Mouse (Mus musculus): ENCODE data around the gene Gm17545. TPM values are rescaled to one million over a fixed set of nuclear protein-coding genes. Genes with fewer than 3 reads are reported as not detected.
"Not testable (repeated sequence)": the region's sequence is repeated elsewhere in the genome, so short reads cannot be mapped to it uniquely, and the experiment has no call there.

Gene Gm17545
- not detected in 2 replicates for polyA plus RNA-seq (2016; fragmentation: Nextera tagmentation; extraction: Ambion mirVana)

DNA sequence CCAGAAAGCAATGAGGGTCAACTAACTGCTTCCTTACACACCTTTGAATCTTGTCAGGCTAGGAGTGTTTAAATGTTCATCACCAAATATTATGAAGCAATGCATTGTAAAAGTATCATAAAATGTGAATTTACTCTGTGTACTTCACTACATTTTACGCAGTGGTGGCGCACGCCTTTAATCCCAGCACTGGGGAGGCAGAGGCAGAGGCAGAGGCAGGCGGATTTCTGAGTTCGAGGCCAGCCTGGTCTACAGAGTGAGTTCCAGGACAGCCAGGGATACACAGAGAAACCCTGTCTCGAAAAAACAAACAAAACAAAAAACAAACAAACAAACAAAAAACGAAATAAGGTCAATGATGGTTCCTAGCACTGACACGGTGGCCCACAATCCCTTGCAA, at the start of gene Gm17545:
TSS of gene Gm17545 (plus strand) at position 301 of the 400 bp plus-strand sequence.
- H3K4me3 ChIP-seq; H3K4me2 ChIP-seq (replicated peaks); H3K27me3 ChIP-seq (replicated peaks); H3K4me1 ChIP-seq; ATAC-seq (ENCODE audit: low FRiP score, low read depth); H3K9me3 ChIP-seq; H3K9ac ChIP-seq; H3K27ac ChIP-seq: not testable (repeated sequence)
- WGBS, result 92% methylated on average over 8 of the region's 8 CpGs
- peaks cover 79% of the 10 kb centered on the region for H3K36me3 ChIP-seq

DNA sequence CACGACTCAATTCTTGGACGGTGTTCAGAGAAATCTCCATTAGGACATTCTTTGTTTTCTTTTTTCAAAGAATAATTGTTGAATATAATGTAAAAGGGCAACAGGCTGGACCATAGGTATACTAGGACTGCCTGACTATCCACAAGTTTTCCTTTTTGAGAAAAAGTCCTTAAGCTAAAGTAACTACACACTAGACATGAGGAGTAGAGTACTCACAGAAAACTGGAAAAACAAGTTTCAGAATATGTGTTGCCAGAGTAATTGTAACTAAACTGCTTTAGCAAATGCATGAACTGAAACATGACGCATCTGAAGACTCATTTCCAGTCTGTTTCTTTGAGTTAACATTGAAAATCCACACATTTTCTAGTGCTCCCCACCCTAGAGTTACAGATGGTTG, 48.7 kb upstream of the Gm17545 start:
- Histone ChIP-seq H3K9ac (no peak overlapping the region), H3K36me3 (no peaks in the 10 kb centered on the region), H3K4me2 (replicated peaks) (no peak overlapping the region), H3K4me1 (no peaks in the 10 kb centered on the region), H3K27me3 (replicated peaks) (no peaks in the 10 kb centered on the region), H3K4me3 (no peak overlapping the region), H3K9me3 (no peaks in the 10 kb centered on the region), H3K27ac (no peak overlapping the region)
- ATAC-seq (ENCODE audit: low FRiP score, low read depth), result no peak
- WGBS, result 83% methylated on average over 3 of the region's 3 CpGs

DNA sequence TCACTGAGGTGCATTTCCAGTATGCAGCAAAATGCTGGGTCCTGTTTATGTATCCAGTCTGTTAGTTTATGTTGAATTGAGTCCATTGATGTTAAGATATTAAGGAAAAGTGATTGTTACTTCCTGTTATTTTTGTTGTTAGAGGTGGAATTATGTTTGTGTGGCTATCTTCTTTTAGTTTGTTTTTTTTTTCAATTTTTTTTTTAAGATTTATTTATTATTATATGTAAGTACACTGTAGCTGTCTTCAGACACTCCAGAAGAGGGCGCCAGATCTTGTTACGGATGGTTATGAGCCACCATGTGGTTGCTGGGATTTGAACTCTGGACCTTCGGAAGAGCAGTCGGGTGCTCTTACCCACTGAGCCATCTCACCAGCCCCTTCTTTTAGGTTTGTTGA, 46.5 kb upstream of the Gm17545 start:
- not testable (repeated sequence) for H3K27me3 ChIP-seq (replicated peaks); H3K36me3 ChIP-seq; H3K9ac ChIP-seq; ATAC-seq (ENCODE audit: low FRiP score, low read depth); H3K4me3 ChIP-seq; H3K4me2 ChIP-seq (replicated peaks); H3K9me3 ChIP-seq; H3K27ac ChIP-seq; H3K4me1 ChIP-seq
- WGBS, result 80% methylated on average over 4 of the region's 4 CpGs

DNA sequence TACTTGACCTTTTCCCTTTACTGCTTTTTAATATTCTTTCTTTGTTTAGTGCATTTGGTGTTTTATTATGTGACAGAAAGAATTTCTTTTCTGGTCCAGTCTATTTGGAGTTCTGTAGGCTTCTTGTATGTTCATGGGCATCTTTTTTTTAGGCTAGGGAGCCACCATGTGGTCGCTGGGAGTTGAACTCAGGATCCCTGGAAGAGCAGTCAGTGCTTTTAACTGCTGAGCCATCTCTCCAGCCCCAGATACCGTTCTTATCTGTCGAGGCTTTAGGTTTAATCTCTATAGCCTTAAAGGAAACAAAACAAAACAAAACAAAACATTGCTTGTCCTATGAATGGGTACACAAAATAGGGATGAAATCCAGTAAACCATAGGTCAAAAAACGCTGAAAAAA, 45.7 kb upstream of the Gm17545 start:
- ATAC-seq (ENCODE audit: low FRiP score, low read depth); H3K4me3 ChIP-seq: not testable (repeated sequence)
- 28% methylated on average over 4 of the region's 4 CpGs for WGBS

DNA sequence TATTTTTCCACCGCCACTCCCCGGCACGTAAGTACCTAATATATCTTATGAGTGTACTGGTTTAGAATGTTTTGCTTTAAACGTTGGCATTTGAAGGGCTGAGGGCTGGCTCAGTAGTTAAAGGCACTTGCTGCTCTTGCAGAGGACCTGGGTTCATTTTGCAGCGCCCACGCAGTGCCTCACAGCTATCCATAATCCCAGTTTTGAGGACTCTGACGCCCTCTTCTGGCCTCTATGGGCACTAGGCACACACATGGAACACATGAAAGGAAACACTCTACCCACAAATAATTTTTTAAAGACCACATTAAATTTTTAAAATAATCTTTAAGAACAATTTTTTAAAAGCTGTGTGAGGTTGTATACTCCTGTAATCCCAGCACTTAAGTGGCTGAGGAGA, 44.6 kb upstream of the Gm17545 start:
- H3K27me3 ChIP-seq (replicated peaks), result no peaks in the 10 kb centered on the region
- H3K4me1 ChIP-seq, result no peaks in the 10 kb centered on the region; the same call in 1 of the 2 replicates
- no peak for ATAC-seq (ENCODE audit: low FRiP score, low read depth)
- no peak overlapping the region for H3K27ac ChIP-seq
- no peak overlapping the region for H3K4me3 ChIP-seq
- H3K9me3 ChIP-seq, result no peaks in the 10 kb centered on the region
- no peak overlapping the region for H3K9ac ChIP-seq
- no peaks in the 10 kb centered on the region for H3K36me3 ChIP-seq
- 79% methylated on average over 7 of the region's 7 CpGs for WGBS
- H3K4me2 ChIP-seq (replicated peaks), result no peak overlapping the region

More for the DNA sequence above, 45.7 kb upstream of the Gm17545 start:
- H3K4me2 ChIP-seq (replicated peaks); H3K27ac ChIP-seq; H3K9me3 ChIP-seq; H3K27me3 ChIP-seq (replicated peaks); H3K4me1 ChIP-seq; H3K36me3 ChIP-seq; H3K9ac ChIP-seq: not testable (repeated sequence)

DNA sequence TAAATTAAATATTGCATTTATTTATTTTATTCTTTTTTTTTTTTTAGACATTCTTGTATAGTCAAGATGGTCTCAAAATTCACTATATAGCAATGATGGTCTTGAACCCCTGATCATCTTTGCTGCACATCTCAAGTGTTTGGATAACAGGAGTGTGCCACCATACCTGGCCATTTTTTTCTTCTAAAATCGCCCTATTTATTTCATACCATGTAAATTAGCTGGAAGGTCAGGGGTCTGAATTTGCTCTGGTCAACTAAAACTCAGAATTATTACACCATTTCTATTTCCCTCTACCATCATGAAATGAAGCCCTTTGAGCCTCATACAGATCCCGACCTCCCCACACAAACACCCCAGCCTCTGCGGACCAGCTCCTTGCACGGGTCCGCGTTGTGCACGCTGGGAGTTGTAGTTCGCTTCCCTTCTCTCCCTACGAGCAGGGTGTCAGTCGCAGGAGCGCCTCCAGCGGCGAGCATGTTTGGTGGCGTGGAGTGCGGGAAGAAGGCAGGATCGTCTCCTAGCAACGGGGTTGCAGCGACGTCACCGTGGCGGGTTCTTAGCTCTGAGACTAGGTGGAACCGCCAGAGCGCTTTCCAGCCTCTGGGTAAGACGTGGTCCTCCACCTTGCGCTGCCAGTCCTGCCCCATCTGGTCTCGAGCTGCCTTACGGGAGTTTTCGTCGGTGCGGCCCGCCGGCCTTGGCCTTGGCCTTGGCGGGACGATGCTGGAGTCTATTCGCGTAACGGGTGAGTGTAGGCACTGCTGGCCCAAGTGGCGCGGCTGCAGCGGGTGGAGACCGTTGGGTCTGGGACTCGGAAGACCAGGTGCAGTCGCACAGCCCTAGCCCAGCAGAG, 42.9 kb upstream of the Gm17545 start, which contains the start of gene 9530077C05Rik:
TSS of gene 9530077C05Rik (plus strand) at position 512 of the 856 bp plus-strand sequence.
- no peaks in the 10 kb centered on the region for H3K9me3 ChIP-seq
- no peaks in the 10 kb centered on the region for H3K36me3 ChIP-seq
- H3K4me2 ChIP-seq (replicated peaks), result peak within 1 kb of the TSS; percentile 67
- WGBS, result under 1% methylated on average over 43 of the region's 43 CpGs
- no peaks in the 10 kb centered on the region; the same call in 1 of the 2 replicates for H3K4me1 ChIP-seq
- no peaks in the 10 kb centered on the region for H3K27me3 ChIP-seq (replicated peaks)
- H3K27ac ChIP-seq, result no peak within 1 kb of the TSS
- H3K9ac ChIP-seq, result peak within 1 kb of the TSS; percentile 59
- ATAC-seq (ENCODE audit: low FRiP score, low read depth), result peak; percentile 99
- peak within 1 kb of the TSS; percentile 47 for H3K4me3 ChIP-seq

DNA sequence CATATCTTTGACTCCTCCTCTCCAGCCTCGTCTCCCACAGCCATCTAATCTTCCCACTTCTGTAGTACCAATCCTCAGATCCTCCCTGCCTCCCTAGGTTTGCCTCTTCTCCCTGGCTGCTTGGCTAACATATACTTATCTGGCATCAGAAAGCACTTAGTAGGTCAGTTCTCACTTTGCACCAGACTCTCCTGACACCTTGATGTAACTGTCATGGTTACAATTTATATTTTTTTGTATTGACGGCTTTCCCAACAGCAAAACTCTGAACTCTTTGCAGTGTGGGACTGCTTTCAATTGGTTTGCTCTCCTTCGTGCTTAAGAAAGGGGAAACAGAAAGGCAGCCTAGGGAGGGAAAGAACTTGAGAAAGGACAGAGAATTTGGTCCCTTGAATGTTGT, 37.9 kb upstream of the Gm17545 start:
- ATAC-seq (ENCODE audit: low FRiP score, low read depth), result no peak
- WGBS, result 77% methylated on average over 3 of the region's 3 CpGs
- Histone ChIP-seq H3K9ac (no peak overlapping the region), H3K4me2 (replicated peaks) (no peak overlapping the region), H3K36me3 (no peaks in the 10 kb centered on the region), H3K27me3 (replicated peaks) (no peaks in the 10 kb centered on the region), H3K9me3 (no peaks in the 10 kb centered on the region), H3K27ac (no peak overlapping the region), H3K4me1 (no peaks in the 10 kb centered on the region; the same call in 1 of the 2 replicates), H3K4me3 (no peak overlapping the region)

DNA sequence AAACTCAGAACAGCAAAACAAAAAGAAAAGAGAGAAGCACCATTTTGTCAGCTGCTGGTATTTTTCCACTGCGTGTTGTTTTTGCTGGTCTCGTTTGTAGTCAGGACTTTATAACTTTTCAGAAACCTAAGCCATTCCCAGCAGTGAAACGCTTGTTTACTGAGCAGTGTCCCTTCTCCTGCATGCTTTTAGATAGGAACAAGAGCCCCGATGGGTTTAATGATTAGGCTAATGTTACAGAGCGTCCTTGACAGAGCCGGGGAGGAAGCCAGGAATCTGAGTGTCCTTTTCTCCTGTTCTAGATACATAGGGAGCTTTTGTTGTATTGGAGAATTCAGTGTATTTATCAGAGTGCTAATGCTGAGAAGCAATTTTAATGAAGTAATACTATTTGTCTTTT, 36.5 kb upstream of the Gm17545 start:
- no peak for ATAC-seq (ENCODE audit: low FRiP score, low read depth)
- Histone ChIP-seq H3K36me3 (no peaks in the 10 kb centered on the region), H3K27ac (no peak overlapping the region), H3K4me3 (no peak overlapping the region), H3K27me3 (replicated peaks) (no peaks in the 10 kb centered on the region), H3K9ac (no peak overlapping the region), H3K4me2 (replicated peaks) (no peak overlapping the region), H3K4me1 (no peaks in the 10 kb centered on the region; the same call in 1 of the 2 replicates), H3K9me3 (no peaks in the 10 kb centered on the region)
- 59% methylated on average over 6 of the region's 6 CpGs for WGBS

DNA sequence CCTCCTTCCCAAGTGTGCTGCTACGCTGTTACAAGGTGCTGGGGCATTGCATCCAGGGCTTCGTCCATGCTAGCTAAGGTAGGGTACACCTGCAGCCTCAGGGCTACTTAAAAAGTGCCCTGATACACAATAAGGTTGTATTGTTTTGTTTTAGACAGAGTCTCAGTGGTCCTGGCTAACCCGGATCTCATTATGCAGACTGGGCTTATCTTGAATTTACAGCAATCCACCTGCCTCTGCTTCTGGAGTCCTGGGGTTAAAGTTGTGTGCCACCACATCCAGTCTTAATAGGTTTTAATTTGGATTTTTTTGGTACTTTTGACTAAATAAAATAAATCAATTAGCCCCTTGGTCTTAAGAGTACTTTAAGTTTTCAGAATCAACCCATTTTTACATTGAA, 34.2 kb upstream of the Gm17545 start:
- no peak overlapping the region for H3K27ac ChIP-seq
- no peak for ATAC-seq (ENCODE audit: low FRiP score, low read depth)
- H3K4me3 ChIP-seq, result no peak overlapping the region
- H3K9ac ChIP-seq, result no peak overlapping the region
- no peaks in the 10 kb centered on the region for H3K9me3 ChIP-seq
- H3K4me2 ChIP-seq (replicated peaks), result no peak overlapping the region
- no peaks in the 10 kb centered on the region for H3K36me3 ChIP-seq
- H3K4me1 ChIP-seq, result no peaks in the 10 kb centered on the region; the same call in 1 of the 2 replicates
- 84% methylated on average over 3 of the region's 3 CpGs for WGBS
- H3K27me3 ChIP-seq (replicated peaks), result no peaks in the 10 kb centered on the region

DNA sequence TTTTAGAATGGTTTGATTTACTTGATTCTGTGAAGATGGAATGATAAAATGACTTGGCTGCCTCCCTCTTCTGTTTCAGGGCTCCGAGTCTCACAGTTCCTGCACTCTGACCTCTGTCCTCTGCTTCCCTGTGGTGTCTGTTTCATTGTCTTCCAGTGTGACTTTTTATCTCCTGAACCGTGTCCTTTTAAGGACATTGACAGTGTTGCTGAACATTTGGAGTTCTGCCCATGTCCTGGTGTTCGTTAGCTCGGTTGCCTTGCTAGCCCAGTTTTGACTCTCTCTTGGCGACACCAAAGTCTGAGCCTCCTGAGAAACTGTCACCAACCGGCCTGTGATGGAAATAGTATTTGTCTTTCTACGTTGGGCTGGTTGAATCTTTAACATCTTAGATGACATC, 33.6 kb upstream of the Gm17545 start:
- H3K27ac ChIP-seq, result no peak overlapping the region
- no peak overlapping the region for H3K4me3 ChIP-seq
- ATAC-seq (ENCODE audit: low FRiP score, low read depth), result no peak
- H3K9me3 ChIP-seq, result no peaks in the 10 kb centered on the region
- no peaks in the 10 kb centered on the region; the same call in 1 of the 2 replicates for H3K4me1 ChIP-seq
- 35% methylated on average over 7 of the region's 7 CpGs for whole genome bisulfite sequencing
- H3K27me3 ChIP-seq (replicated peaks), result no peaks in the 10 kb centered on the region
- no peak overlapping the region for H3K4me2 ChIP-seq (replicated peaks)
- H3K9ac ChIP-seq, result no peak overlapping the region
- H3K36me3 ChIP-seq, result no peaks in the 10 kb centered on the region

DNA sequence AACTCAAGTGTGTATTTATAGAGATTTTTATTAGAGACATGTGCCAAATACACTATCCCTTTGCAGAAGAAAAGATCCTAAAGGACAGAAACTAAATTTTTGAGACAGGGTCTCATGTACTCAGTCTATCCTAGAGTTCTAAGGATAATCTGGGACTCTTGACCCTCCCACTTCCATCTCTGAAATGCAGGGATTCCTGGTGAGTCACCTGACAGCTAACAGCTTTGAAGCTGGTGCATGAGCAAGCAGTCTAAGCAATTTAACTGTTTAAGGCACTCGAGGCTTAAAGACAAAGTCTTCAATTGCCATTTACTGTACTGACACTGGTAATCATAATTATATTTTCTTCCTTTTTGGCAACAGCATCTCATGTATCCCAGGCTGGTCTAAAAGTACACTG, 31.5 kb upstream of the Gm17545 start:
- no peak for ATAC-seq (ENCODE audit: low FRiP score, low read depth)
- Histone ChIP-seq H3K9me3 (no peaks in the 10 kb centered on the region), H3K4me2 (replicated peaks) (no peak overlapping the region), H3K4me3 (no peak overlapping the region), H3K27me3 (replicated peaks) (no peaks in the 10 kb centered on the region), H3K4me1 (no peaks in the 10 kb centered on the region; the same call in 1 of the 2 replicates), H3K36me3 (no peaks in the 10 kb centered on the region), H3K9ac (no peak overlapping the region), H3K27ac (no peak overlapping the region)
- 64% methylated on average over 1 of the region's 1 CpGs for WGBS

DNA sequence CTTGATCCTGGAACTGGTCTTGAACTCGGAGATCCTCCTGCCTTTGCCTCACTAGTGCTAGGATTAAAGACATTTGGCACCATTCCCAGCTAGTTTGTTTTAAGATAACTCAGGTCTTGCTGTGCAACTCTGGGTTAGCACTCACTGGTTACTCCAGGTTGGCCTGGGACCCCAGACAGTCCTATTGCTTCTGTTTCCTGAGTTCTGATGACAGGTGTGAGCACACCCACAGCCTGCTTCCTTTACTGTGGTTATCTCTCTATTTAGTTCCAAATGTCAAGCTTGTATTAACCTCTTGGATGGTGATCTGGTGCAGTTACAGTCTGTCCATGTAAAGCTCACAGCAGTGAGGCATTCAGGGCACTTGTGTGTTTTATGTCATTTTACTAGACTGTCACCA, 30.6 kb upstream of the Gm17545 start:
- no peak for ATAC-seq (ENCODE audit: low FRiP score, low read depth)
- Histone ChIP-seq H3K27ac (no peak overlapping the region), H3K36me3 (no peaks in the 10 kb centered on the region), H3K4me2 (replicated peaks) (no peak overlapping the region), H3K4me3 (no peak overlapping the region), H3K9ac (no peak overlapping the region), H3K4me1 (no peaks in the 10 kb centered on the region; the same call in 1 of the 2 replicates), H3K27me3 (replicated peaks) (no peaks in the 10 kb centered on the region), H3K9me3 (no peaks in the 10 kb centered on the region)
- WGBS, result 90% methylated on average over 1 of the region's 1 CpGs

DNA sequence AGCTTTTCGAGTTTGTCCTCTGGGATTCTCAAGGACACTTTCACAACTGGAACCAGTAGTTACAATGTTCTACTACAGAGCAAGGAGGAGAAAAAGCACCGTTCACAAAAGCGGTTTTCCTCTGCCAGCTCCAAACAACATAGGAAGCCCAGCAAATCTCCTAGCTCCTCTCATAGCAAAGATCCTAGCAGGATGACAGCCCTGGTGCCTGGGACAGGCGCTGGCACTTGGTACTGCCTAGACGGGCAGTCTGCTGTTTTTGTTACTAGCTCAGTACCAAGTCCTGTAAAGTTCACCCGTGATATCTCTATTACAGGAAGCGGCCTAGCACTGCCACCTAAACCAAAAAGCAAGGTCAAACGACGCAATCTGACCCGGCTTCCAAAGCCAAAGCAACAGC, 29.9 kb upstream of the Gm17545 start:
- H3K9me3 ChIP-seq, result no peaks in the 10 kb centered on the region
- no peak overlapping the region for H3K27ac ChIP-seq
- no peak for ATAC-seq (ENCODE audit: low FRiP score, low read depth)
- H3K27me3 ChIP-seq (replicated peaks), result no peaks in the 10 kb centered on the region
- WGBS, result 81% methylated on average over 10 of the region's 10 CpGs
- no peak overlapping the region for H3K4me2 ChIP-seq (replicated peaks)
- no peak overlapping the region for H3K9ac ChIP-seq
- no peaks in the 10 kb centered on the region; the same call in 1 of the 2 replicates for H3K4me1 ChIP-seq
- H3K4me3 ChIP-seq, result no peak overlapping the region
- no peaks in the 10 kb centered on the region for H3K36me3 ChIP-seq

Data from neural tube, embryonic 12.5 days (tissue).